Mouse (Mus musculus): ENCODE measurements around the gene Mmp23.
"Not testable (repeated sequence)": the region's sequence is repeated elsewhere in the genome, so short reads cannot be mapped to it uniquely, and the experiment has no call there.

Mmp23 gene

DNA sequence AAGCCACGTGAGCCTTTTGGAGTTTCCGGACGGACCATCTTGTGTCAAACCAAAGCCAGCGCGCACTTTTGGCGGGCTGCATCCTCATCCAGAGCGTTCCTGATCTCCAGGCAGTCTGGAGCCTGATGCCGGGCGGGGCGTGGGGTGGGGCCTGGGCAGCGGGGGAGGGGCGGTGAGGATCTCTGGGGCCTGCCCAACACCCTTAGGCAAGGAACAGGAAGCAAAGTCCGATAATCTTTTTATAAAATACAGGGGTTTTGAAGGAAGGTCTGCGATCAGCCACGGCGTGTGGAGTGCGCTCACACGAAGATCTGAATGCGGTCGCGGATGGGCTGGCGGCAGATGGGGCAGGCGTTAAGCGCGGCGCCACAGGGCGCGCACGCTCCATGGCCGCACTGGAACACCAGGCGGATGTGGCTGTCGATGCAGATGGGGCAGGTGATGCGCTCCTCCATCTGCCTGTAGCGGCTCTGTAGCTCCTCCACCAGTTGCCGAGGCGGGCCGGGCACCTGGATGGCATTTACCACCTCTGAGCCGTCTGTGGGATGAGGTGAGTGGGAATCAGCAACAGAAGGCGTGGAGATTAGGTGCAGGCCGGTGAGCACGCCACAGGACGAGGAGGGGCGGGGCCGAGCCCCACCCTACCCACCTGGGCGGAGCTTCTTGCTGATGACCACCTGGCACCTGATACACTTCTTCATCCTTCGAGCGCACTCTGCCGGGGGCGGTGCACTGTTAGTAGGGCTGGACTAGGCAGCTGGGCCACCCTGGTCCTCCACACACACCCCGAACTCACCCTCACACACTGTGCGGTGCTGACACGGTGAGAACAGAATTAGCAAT is 1.5 kb upstream of the Mmp23 start:
- peak; percentile 76 for DNase-seq

DNA sequence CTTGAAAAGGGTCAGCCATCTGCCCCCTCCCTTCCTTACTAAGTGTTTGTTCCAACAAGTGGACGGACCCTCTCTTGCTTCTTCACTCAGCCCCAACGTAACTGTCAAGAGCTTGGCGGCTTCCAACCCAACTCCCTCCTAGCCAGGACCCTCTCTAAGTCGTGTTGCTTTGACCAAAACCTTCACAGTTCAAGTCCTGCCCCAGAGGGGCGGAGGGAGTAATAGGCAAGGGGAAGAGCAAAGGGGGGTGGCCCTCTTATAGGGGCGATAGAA is 935 bp upstream of the Mmp23 start:
- DNase-seq = no peak

DNA sequence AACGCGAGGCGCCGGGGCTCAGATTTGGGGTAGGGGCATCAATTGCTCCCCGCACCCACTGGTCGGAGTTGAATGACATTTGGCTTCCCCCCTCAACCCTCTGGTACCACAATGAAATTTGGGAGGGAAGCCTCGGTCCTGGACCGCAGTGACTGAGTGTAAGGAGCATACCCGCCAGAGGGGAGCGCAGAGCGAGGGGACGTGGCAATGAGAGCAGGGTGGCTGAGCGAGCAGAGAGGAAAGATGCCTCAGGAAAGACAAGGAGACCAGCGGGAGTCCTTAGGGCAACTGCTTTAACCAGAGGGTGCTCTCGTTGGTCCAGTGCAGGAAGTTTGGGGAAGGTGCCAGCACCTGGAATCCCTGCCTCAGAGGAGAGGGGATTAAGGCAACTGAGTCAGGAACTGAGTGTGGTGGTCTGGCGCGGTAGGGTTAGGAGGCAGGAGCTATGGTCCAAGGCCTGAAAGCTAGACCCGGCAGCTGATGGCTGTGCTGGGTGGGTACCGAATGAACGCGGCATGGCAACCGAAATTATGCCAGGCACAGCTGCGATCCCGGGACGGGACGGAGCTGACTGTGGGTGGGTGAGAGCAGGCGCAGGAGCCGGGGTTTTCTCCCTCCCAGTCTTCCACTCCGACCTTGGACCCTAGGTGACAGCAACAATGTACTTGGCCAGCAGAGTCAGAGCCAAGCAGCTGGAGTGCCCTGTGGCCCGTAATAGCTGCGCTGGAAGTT is 433 bp upstream of the Mmp23 start:
- DNase-seq = peak; percentile 45

DNA sequence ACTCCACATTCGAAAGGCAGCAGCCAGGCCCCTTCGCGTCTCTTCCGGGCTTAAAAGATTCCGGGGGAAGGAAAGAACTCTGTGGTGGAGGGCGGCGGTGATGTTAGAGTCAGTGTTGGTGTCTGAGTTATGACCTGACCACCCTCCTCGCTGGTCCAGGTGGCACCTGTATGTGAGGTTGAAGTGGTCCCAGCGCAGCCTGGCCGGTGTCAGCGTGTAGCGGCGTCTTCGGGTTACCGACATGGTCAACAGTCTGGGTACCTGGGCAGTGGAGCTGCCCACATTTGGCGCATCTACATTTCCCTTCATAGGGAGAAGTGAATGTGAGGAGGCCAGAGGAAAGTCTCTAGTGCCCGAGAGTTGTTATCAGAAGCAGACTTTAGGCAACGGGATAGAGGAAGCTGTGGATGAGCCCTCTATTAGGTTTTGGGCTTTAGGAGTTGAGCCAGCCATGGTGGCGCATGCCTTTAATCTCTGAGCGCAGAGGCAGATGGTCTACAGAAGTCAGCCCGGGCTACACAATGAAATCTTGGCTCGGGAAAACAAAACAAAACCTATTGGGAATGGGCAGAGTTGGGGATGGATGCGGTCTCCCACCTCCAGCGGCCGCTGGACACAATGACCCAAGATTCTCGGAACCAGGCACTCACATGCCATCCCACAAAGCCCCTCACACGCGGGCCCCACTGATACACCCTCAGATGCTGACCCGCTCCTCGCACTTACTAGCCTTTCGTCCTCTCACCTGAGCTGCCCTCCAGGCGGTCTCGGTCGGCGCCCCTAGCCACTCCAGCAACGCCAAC is 700 bp downstream of the Mmp23 start:
- DNase-seq = no peak

DNA sequence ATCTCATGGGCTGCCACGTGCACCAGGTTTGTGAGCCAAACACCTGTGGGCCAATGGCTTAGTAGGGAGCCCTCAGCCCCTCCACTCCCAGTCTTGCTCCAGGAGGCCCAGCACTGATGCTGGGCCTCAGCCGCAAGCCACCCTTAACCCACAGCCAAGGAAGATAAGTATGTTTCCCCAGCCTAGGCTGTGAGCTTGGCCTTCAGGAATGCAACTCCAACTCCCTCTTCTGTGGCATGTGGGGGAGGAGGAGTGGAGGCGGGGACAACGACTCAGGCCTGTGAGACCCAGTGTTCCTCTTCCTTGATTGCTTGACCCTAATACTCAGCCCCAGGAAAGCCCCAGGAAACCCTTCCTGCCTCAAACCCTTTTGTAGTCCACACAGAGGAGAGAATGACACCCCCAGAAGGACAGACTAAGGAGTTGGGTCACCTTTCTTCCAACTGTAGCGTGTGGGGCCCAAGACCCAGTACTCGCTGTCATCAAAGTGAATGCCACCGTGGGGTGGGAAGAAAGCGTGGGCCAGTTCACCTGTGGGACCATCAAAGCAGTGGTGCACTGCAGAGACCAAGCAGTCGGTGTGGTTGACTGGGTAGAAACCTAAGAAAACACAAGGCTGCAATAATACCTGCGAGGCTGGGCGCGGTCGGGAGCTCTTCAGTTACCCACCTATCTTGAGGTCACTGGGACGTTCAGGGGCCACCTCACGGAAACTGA is 1.5 kb downstream of the Mmp23 start:
- no peak for DNase-seq

DNA sequence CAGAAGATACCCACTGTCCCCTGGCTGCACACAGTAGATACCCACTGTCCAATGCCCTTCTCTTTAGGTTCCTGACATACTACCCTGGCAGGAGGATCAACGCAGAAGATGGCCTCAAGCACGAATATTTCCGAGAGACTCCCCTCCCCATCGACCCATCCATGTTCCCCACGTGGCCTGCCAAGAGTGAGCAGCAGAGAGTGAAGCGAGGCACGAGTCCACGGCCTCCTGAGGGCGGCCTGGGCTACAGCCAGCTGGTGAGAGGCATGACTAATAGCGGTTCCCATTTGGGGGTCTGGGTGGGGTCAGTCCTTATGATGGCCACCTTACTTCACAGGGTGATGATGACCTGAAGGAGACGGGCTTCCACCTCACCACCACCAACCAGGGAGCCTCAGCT is 3.8 kb downstream of the Mmp23 start:
- no peak for DNase-seq

DNA sequence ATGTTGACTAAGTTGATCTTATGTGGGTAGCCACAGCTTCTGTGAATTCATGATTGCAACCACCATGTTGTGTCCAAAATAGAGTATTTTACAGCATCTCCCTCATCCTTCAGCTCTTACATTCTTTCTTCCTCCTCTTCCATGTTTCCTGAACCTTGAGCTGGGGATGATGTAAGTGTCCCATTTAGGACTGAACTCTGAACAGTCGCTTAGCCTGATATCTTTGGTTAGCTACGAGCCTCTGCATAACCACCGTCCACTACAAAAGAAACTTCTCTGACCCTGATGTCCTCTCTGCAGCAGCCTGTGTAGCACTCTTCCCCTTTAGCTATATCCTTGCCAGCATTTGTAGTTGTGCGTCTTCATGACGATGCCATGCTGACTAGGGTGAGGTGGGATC is 7.5 kb downstream of the Mmp23 start:
- no peak for DNase-seq

DNA sequence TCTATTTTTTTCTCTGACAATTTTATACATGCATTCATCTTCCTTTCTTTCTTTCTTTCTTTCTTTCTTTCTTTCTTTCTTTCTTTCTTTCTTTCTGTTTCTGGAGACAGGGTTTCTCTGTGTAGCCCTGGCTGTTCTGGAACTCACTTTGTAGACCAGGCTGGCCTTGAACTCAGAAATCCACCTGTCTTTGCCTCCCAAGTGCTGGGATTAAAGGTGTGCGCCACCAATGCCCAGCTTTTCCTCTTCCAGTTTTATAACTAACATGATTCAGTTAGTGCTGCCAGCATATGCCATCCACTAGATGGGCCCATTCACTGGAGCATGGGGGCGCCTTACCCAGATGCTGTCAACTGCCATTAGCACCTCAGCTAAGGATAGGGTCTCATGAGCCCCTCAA is 7.9 kb downstream of the Mmp23 start, which contains the start of gene Gm10563:
Gene Gm10563, minus strand, starts transcription at position 101 of the 400 bp plus-strand sequence.
- not testable (repeated sequence) for DNase-seq

DNA sequence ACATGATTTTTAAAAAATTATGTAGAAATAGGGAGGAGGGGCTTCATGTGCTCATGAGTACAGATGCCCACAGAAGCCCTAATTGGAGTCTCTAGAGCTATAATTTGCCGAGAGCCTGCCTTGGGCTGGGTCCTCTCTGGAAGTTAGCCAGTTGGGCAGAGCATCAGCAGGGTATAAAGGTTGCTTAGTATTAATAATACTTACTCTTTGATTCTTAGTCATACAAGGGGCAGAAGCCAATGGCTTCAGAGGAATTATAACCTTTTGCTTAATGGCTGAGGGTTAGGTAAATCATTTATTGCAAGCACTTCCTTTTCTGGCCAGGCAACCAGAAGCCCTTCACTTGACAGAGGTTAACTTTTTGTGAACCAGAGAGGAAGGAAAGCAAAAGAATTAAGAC is 9.7 kb downstream of the Mmp23 start:
- no peak for DNase-seq

DNA sequence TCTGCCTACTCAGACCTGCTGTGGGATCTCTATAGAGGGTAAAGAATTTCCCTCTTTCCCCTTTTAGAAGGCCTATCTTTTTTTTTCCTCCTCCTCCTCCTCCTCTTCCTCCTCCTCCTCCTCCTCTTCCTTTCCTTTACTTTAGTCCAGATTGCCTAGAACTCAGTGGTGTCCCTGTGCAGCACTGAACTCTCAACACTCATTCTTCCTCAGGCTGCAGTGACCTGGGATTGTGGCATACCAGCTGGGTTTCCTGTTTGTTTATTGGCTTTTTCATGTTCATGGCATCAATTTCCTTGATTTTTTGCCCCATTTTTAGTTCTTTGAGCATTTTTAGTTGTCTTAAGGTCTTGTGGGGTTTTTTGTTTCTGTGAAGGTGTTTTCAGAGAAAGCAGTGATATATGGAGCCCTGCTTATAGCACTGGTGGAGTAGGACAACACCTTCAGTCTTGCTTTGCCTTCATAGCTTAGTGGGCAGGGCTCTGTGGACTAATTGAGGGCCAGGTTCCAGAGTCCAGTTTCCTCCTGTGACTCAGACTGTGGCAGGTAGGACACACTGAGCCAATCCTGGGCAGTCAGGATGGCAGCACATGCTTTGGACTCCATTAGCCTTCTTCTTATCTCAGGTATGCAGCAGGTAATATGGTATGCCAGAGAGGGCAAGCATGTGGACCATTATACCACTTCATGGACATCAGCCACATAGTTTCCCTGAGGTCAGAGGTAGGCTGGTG is 17.3 kb downstream of the Mmp23 start:
- DNase-seq = no peak

DNA sequence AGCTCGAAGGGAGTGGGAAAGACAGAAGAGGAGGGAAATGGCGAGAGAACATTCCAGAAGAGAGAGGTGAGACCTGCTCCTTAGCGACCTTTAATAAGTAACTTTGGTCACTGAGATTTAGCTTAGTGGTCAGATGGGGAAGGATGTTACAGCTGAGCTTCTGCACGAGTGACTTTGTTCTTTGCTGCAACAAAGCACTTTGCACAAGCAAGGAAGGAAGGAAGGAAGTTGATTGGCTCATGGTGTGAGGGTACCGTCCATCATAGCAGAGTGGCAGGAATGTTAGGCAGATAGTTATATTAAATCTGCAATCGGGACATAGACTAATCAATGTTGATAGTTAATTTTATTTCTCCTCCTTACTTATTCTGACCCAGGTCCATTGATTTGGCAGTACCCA is 22.9 kb downstream of the Mmp23 start:
- no peak for DNase-seq

DNA sequence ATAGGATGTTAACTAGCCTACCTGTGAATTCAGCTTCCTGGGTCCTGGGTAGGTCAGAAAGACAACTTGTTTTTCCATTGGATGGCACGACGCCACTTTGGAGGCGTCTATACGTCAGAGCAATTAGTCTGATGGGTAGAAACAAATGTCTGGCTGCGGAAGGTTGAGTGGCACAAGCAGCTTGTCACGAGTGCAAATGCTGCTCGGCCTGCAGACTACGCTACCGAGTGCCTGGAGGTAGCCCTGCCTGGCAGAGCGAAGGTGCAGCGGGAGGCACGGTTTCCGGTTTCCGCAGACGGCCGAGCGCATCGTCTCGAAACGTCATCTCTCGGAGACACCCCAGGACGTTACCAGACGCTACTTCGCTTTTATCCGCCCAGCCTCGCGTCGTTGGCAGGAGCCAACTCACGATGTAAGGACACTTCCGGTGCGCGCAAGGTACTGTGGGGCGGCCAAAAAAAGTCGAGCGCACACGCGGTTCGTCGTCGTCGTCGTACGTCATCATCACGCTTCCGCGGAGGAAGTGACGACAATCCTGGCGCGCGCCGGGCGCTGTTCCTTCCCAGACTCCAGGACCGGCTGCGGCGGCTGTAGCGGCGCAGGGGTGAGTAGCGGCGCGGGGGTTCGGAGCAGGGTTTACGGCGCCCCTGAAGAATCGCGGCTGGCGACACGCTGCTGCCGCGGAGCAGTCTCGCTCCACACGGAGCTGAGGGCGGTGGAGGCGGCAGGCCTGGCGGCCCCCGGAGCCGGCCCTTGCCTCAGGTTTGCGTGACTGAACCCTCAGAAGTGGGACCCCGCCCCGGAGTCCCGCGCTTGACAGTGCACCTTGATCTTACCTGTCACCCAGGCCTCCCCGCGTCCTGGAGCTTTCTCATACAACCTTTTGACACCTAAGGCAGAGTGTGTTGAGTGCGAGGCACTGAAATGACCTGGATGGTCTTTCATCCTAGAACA is 28.6 kb downstream of the Mmp23 start, which contains the start of gene Cdk11b:
Gene Cdk11b, plus strand, starts transcription at position 517 of the 954 bp plus-strand sequence.
- DNase-seq = peak; percentile 94

DNA sequence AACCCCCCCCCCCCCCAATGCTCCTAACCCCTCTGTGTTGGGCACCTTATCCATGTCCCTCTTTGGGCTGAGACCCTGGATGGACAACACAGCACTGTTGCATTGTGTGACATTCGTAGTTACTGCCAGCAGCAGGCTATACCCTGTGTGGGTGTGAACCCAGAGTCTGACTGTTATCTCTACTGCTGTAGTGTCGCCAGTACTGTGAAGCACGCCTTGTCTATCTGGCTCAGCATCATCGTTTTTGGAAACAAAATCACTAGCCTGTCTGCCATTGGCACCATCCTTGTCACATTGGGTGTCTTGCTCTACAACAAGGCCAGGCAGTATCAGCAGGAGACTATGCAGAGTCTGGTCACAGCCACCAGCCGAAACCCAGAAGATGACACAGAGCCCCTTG is 34.9 kb downstream of the Mmp23 start:
- DNase-seq = no peak

DNA sequence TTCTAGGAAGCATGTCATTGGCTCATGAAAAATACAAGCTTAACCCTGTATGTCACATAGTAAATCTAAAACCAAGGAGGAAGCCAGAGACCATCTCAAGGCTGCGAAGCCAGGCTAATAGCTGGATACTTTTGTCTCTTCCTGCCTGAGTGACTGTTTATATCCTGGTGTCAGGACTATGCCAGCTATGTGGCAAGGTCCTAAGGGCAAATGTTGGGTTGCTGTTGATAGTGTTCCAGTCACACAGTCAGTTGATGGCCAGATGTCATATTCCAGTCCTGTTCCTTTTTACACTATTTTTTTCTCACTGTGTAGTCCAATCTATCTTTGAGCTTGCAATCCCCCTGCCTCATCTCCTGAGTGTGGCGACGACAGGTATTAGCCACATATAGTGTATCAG is 39.9 kb downstream of the Mmp23 start:
- DNase-seq = no peak

DNA sequence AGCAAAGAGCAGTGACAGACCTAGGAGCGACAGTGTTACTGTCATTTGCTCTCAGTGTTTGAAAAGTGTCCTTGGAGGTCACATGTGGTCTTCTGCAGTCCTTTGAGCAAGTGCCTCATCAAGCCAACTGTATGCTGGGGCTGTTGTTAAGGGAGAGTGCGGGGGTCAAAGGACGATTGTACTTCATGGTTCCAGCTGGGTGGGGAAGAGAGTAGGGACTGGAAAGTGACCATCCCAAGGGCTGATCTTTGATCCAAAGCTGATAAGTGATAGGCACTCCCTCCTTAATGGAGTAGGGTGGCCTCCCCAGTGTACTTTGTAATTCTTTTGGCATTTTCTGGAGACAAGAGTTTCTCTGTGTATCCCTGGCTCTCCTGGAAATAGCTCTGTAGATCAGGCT is 41.3 kb downstream of the Mmp23 start:
- DNase-seq = no peak

DNA sequence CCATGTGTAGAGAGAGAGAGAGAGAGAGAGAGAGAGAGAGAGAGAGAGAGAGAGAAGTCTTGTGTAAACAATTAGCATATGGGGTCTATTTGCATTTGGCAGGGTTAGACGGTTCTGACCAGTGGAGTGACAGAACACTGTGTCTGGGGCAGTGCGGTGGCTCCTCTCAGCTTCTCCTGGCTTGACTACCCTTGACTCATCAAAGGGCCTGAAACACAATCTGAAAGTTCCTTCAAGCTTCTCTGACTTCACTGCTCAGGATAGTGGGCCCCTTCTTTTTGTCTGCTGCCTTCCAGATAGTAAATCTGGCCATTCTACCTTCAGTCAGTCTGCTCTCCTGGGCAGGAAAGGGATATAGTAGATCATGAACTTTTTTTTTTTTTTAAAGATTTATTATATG is 46.4 kb downstream of the Mmp23 start:
- no peak for DNase-seq

DNA sequence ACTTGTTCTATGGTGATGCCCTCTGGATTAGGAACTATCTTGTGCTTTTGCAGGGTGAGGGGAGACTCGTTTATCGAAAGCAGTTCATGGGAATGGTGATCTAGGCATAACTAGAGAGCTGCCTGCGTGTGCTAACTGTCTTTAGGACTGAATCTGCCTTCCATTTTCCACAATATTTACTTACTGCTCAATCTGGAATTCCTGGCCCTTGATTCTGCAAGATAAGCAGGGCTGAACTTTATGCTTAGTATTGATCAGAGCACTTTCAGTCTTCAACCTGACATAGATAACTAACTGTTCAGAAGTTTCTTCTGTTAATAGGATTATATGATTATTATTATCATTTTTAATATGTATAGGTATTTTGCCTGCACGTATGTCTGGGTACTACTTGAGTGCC is 48.1 kb downstream of the Mmp23 start:
- DNase-seq = no peak

DNA sequence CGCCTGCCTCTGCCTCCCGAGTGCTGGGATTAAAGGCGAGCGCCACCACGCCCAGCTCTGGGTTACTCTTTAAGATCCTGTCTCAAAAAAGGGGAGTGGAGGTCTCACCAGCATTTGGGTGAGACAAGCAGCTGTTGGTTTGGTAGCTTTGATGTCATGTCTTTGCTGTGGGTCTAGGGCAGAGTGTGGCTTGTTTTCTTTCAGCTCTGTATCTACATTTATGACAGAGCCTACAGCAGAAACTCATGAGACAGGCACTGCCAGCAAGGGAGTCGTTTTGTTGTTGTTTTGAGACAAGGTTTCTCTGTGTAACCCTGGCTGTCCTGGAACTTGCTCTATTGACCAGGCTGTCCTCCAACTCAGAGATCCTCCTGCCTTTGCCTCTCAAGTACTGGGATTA is 49.4 kb downstream of the Mmp23 start:
- no peak for DNase-seq

DNA sequence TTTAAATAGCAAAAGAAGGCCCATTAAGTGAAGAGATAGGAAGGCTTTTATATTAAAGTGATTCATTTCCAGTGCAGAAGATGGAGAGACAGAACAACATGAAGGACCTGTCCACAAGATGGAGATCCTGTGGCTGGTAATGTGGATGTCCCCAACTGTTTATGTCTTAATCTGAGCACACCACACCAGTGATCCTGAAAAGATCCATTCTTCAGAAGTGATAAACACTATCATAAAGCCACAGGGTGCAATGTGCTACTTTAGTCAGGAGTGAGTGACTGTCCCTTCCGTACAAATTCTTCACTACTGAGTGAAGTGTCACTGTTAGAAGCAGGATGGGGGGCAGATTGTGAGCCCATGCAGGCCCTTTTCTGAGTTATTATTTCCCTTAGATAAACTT is 50.4 kb downstream of the Mmp23 start:
- DNase-seq = no peak

DNA sequence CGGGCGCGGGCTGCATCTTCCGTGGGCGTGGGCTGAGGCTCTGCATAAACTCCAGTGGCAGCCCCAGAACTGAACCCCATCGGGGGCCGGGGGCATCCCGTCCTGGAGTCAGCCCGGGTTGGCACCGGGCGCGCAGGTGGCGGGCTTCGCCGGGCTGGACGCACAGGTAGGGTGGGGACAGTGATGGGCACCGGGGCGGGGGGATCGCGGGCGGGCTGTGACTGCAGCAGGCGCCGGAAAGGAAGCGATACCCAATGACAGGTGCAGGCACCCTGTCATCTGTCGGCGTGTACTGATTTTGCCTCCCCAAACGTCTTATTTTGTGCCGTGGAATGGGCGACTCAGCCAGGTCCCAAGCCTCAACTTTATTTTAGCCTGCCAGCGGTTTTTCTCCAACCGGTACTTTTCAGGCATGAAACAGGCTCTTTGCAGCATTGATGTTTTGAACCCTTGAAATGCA is 51.2 kb downstream of the Mmp23 start:
- DNase-seq = no peak

Measured in thymus, postnatal 4 days (tissue).